Mouse (Mus musculus): ENCODE results near the gene Olfr1420.

- TF ChIP-seq GATA1 (IDR thresholded peaks at IDR 0.05; ENCODE audit: borderline replicate concordance, low read length), result no peak
- TF ChIP-seq FLI1 (IDR thresholded peaks at IDR 0.05; ENCODE audit: low read length), result no peak
Observed at GRCm38 (mm10) chr19:11860966-11861365, 25.4 kb upstream of the Olfr1420 start, which contains the start of gene Olfr1418.

Measured in megakaryocyte, embryonic 14.5 days (primary cell).